In genomic region chr4:41481601-41482017, GRCm38 (mm10) we compare ENCODE assay signal across 9 mouse cellular contexts. TPM values are rescaled to one million over a fixed set of nuclear protein-coding genes. Genes with fewer than 3 reads are reported as not detected.
DNase-seq lines count a peak whose midpoint lies in the region; ATAC-seq lines count a peak whose summit lies in the region.
"Had no signal": no experiment of that assay in that cellular context is flagged by ENCODE, and none has a peak within 500 bp of the region (broad histone marks: within the 10 kb centered on the region; RNA-seq: fewer than 3 reads in every experiment).

No protein-coding gene starts in this region.

- no peaks in the 10 kb centered on the region for H3K4me1 ChIP-seq in forebrain, embryonic 14.5 days (ENCODE audit: control insufficient read depth, insufficient read depth, low read length)
- H3K4me1 ChIP-seq in forebrain, embryonic 10.5 days = peaks cover 8% of the 10 kb centered on the region; the same call in 1 of the 2 replicates
- peaks cover 8% of the 10 kb centered on the region for H3K4me1 ChIP-seq in kidney, embryonic 16.5 days (ENCODE audit: insufficient read depth, low read length)
- peaks cover 16% of the 10 kb centered on the region for H3K4me1 ChIP-seq in stomach, embryonic 14.5 days (ENCODE audit: control insufficient read depth, insufficient read depth, low read length)

- H3K27me3 ChIP-seq in forebrain, embryonic 14.5 days (replicated peaks; ENCODE audit: control insufficient read depth, insufficient read depth, low read length) = no peaks in the 10 kb centered on the region
- H3K27me3 ChIP-seq in forebrain, embryonic 10.5 days (ENCODE audit: poor library complexity, severe bottlenecking) = no peaks in the 10 kb centered on the region
- H3K27me3 ChIP-seq in kidney, embryonic 16.5 days (ENCODE audit: insufficient read depth, low read length) = no peaks in the 10 kb centered on the region
- no peaks in the 10 kb centered on the region for H3K27me3 ChIP-seq in stomach, embryonic 14.5 days (ENCODE audit: control insufficient read depth, insufficient read depth, low read length)
- H3K27me3 ChIP-seq: CH12.LX had no signal

- no peak for ATAC-seq in forebrain, embryonic 14.5 days
- ATAC-seq in kidney, embryonic 16.5 days (ENCODE audit: low FRiP score, low TSS enrichment) = peak; percentile 85
- ATAC-seq in stomach, embryonic 14.5 days (ENCODE audit: insufficient number of reproducible peaks, insufficient read depth, low FRiP score, low read depth) = peak; percentile 66
- ATAC-seq in erythroblast, adult 5-6 weeks (replicated peaks; ENCODE audit: low FRiP score, poor library complexity, severe bottlenecking) = no peak

- no peaks in the 10 kb centered on the region for H3K9me3 ChIP-seq in forebrain, embryonic 14.5 days (replicated peaks; ENCODE audit: control insufficient read depth, low read length)
- no peaks in the 10 kb centered on the region; the same call in 1 of the 2 replicates for H3K9me3 ChIP-seq in forebrain, embryonic 10.5 days
- peaks cover 4% of the 10 kb centered on the region; the same call in 1 of the 2 replicates for H3K9me3 ChIP-seq in kidney, embryonic 16.5 days (ENCODE audit: low read length)
- H3K9me3 ChIP-seq in stomach, embryonic 14.5 days (ENCODE audit: control insufficient read depth, low read depth, low read length) = no peaks in the 10 kb centered on the region

- H3K4me3 ChIP-seq in forebrain, embryonic 14.5 days (ENCODE audit: low read depth, low read length) = no peak overlapping the region
- H3K4me3 ChIP-seq in forebrain, embryonic 10.5 days = no peak overlapping the region
- H3K4me3 ChIP-seq in kidney, embryonic 16.5 days (ENCODE audit: low read length) = no peak overlapping the region
- H3K4me3 ChIP-seq in stomach, embryonic 14.5 days (ENCODE audit: low read depth, low read length) = no peak overlapping the region

- WGBS in forebrain, embryonic 14.5 days = 43% methylated on average over 6 of the region's 6 CpGs
- WGBS in forebrain, embryonic 10.5 days = 73% methylated on average over 6 of the region's 6 CpGs
- 27% methylated on average over 6 of the region's 6 CpGs for WGBS in kidney, embryonic 16.5 days
- 33% methylated on average over 6 of the region's 6 CpGs for WGBS in stomach, embryonic 14.5 days

- H3K4me2 ChIP-seq in forebrain, embryonic 14.5 days (ENCODE audit: low read length) = no peak overlapping the region
- H3K4me2 ChIP-seq in kidney, embryonic 16.5 days (replicated peaks; ENCODE audit: low read depth, low read length) = no peak overlapping the region
- no peak overlapping the region for H3K4me2 ChIP-seq in stomach, embryonic 14.5 days (replicated peaks; ENCODE audit: low read depth, low read length)

- intact Hi-C loops in gastrocnemius, postnatal 36 days (cut with DNase I) = no loop called here

- peaks cover 6% of the 10 kb centered on the region; the same call in 1 of the 2 replicates for H3K36me3 ChIP-seq in forebrain, embryonic 14.5 days (ENCODE audit: control insufficient read depth, insufficient read depth, low read length)
- H3K36me3 ChIP-seq in forebrain, embryonic 10.5 days (replicated peaks) = peaks cover 34% of the 10 kb centered on the region
- peaks cover 2% of the 10 kb centered on the region; the same call in 1 of the 2 replicates for H3K36me3 ChIP-seq in kidney, embryonic 16.5 days (ENCODE audit: insufficient read depth, low read length)
- peaks cover 4% of the 10 kb centered on the region; the same call in 1 of the 2 replicates for H3K36me3 ChIP-seq in stomach, embryonic 14.5 days (ENCODE audit: control insufficient read depth, insufficient read depth, low read length)

- H3K27ac ChIP-seq in forebrain, embryonic 14.5 days (ENCODE audit: low read depth, low read length) = 0 out of 2 replicates have a peak overlapping the region, but pooled peaks have one; percentile 27
- H3K27ac ChIP-seq in forebrain, embryonic 10.5 days = no peak overlapping the region
- H3K27ac ChIP-seq in kidney, embryonic 16.5 days (ENCODE audit: low read length) = peak overlapping the region; percentile 19; the same call in 1 of the 2 replicates
- peak overlapping the region; percentile 76 for H3K27ac ChIP-seq in stomach, embryonic 14.5 days (ENCODE audit: low read length)

- H3K9ac ChIP-seq in forebrain, embryonic 14.5 days (ENCODE audit: low read length) = no peak overlapping the region
- H3K9ac ChIP-seq in kidney, embryonic 16.5 days (replicated peaks; ENCODE audit: low read length) = no peak overlapping the region
- no peak overlapping the region for H3K9ac ChIP-seq in stomach, embryonic 14.5 days (replicated peaks; ENCODE audit: low read depth, low read length)

- DNase-seq in forebrain, embryonic 14.5 days (ENCODE audit: low spot score) = no peak
- DNase-seq in forebrain, embryonic 10.5 days (ENCODE audit: extremely low spot score, low spot score) = no peak
- DNase-seq in NIH3T3 (ENCODE audit: low read depth) = peak; percentile 84
- peak; percentile 54 to 74 for DNase-seq in gastrocnemius, postnatal 36 days
- no peak for DNase-seq in spleen, postnatal 14 days (ENCODE audit: low spot score in 2 of 2)

RNA-seq across cellular contexts. Expression of gene Nudt2, which starts 16.7 kb away (rescaled TPM):
- 80.2 and 82.0 TPM in 2 replicates for polyA plus RNA-seq in forebrain, embryonic 14.5 days (2014; fragmentation: Nextera tagmentation; extraction: Ambion mirVana)
- 65.4 and 67.8 TPM in 2 replicates for polyA plus RNA-seq in forebrain, embryonic 10.5 days (2016; fragmentation: Nextera tagmentation; extraction: Ambion mirVana)
- 10 to 100 TPM; 21.9 to 22.4 TPM for total RNA-seq in gastrocnemius, postnatal 36 days (2021)
- polyA plus RNA-seq in kidney, embryonic 16.5 days (2015; fragmentation: Nextera tagmentation; extraction: Ambion mirVana) = 54.4 and 56.0 TPM in 2 replicates
- 47.7 and 50.6 TPM in 2 replicates for polyA plus RNA-seq in stomach, embryonic 14.5 days (2014; fragmentation: Nextera tagmentation; extraction: Ambion mirVana)
- total RNA-seq in erythroblast, adult 5-6 weeks (2015; ENCODE audit: low replicate concordance) = 15.4 TPM in 1 of 2 replicates, not detected in the other
- 6.6 and 9.9 TPM in 2 replicates for total RNA-seq in erythroblast, adult 5-6 weeks (2017; ENCODE audit: low replicate concordance)

RNA-seq across cellular contexts. Expression of gene Kif24, which starts 16.9 kb away (rescaled TPM):
- polyA plus RNA-seq in forebrain, embryonic 14.5 days (2014; fragmentation: Nextera tagmentation; extraction: Ambion mirVana) = 3.0 and 4.1 TPM in 2 replicates
- 16.2 and 17.7 TPM in 2 replicates for polyA plus RNA-seq in forebrain, embryonic 10.5 days (2016; fragmentation: Nextera tagmentation; extraction: Ambion mirVana)
- under 1 TPM; 0.31 to 0.35 TPM for total RNA-seq in gastrocnemius, postnatal 36 days (2021)
- polyA plus RNA-seq in kidney, embryonic 16.5 days (2015; fragmentation: Nextera tagmentation; extraction: Ambion mirVana) = 5.8 and 6.5 TPM in 2 replicates
- polyA plus RNA-seq in stomach, embryonic 14.5 days (2014; fragmentation: Nextera tagmentation; extraction: Ambion mirVana) = 7.4 and 8.0 TPM in 2 replicates
- 3.5 and 14.2 TPM in 2 replicates for total RNA-seq in erythroblast, adult 5-6 weeks (2015; ENCODE audit: low replicate concordance)
- 26.0 and 32.5 TPM in 2 replicates for total RNA-seq in erythroblast, adult 5-6 weeks (2017; ENCODE audit: low replicate concordance)

RNA-seq across cellular contexts. Expression of gene AI464131, which starts 21.3 kb away (rescaled TPM):
- 2.4 and 2.6 TPM in 2 replicates for polyA plus RNA-seq in forebrain, embryonic 14.5 days (2014; fragmentation: Nextera tagmentation; extraction: Ambion mirVana)
- 6.3 and 7.1 TPM in 2 replicates for polyA plus RNA-seq in forebrain, embryonic 10.5 days (2016; fragmentation: Nextera tagmentation; extraction: Ambion mirVana)
- 10 to 100 TPM; 66.0 to 66.5 TPM for total RNA-seq in gastrocnemius, postnatal 36 days (2021)
- 9.3 and 9.5 TPM in 2 replicates for polyA plus RNA-seq in kidney, embryonic 16.5 days (2015; fragmentation: Nextera tagmentation; extraction: Ambion mirVana)
- 4.6 and 4.8 TPM in 2 replicates for polyA plus RNA-seq in stomach, embryonic 14.5 days (2014; fragmentation: Nextera tagmentation; extraction: Ambion mirVana)
- not detected in 2 replicates for total RNA-seq in erythroblast, adult 5-6 weeks (2015; ENCODE audit: low replicate concordance)
- not detected in 2 replicates for total RNA-seq in erythroblast, adult 5-6 weeks (2017; ENCODE audit: low replicate concordance)

RNA-seq across cellular contexts. Expression of gene 1110017D15Rik, which starts 35.5 kb away (rescaled TPM):
- polyA plus RNA-seq in forebrain, embryonic 14.5 days (2014; fragmentation: Nextera tagmentation; extraction: Ambion mirVana) = 10.5 and 11.1 TPM in 2 replicates
- 3.8 and 6.1 TPM in 2 replicates for polyA plus RNA-seq in forebrain, embryonic 10.5 days (2016; fragmentation: Nextera tagmentation; extraction: Ambion mirVana)
- under 1 TPM in 1 of 2 experiments, not detected in 1; 0.37 TPM for total RNA-seq in gastrocnemius, postnatal 36 days (2021)
- polyA plus RNA-seq in kidney, embryonic 16.5 days (2015; fragmentation: Nextera tagmentation; extraction: Ambion mirVana) = 0.37 and 0.57 TPM in 2 replicates
- 0.98 and 1.8 TPM in 2 replicates for polyA plus RNA-seq in stomach, embryonic 14.5 days (2014; fragmentation: Nextera tagmentation; extraction: Ambion mirVana)
- total RNA-seq in erythroblast, adult 5-6 weeks (2015; ENCODE audit: low replicate concordance) = not detected in 2 replicates
- not detected in 2 replicates for total RNA-seq in erythroblast, adult 5-6 weeks (2017; ENCODE audit: low replicate concordance)
- total RNA-seq: CH12.LX had no signal

Comparison
In these comparisons a context has a peak if more than half of its experiments do, and no peak if none do; other contexts are left out.
1. ATAC-seq: peak in kidney, embryonic 16.5 days (single experiment) and stomach, embryonic 14.5 days (single experiment); none in forebrain, embryonic 14.5 days (single experiment) and erythroblast, adult 5-6 weeks (single experiment).
2. DNase-seq: peak in NIH3T3 (single experiment) and gastrocnemius, postnatal 36 days (2 of 2); none in forebrain, embryonic 14.5 days (single experiment), forebrain, embryonic 10.5 days (single experiment) and spleen, postnatal 14 days (0 of 2).